Mouse (Mus musculus): Measurements from ENCODE around the gene Gm49361.

GRCm38 (mm10) chr14:57675481-57675880 lies 70.4 kb downstream of the Gm49361 start:
- TF ChIP-seq CEBPB (IDR thresholded peaks at IDR 0.05; ENCODE audit: low read depth) (no peak), CTCF (IDR thresholded peaks at IDR 0.05; ENCODE audit: control insufficient read depth, insufficient read depth, insufficient read length) (no peak), FOSL1 (IDR thresholded peaks at IDR 0.05; ENCODE audit: insufficient read depth, low read length, poor library complexity, severe bottlenecking) (no peak), USF1 (IDR thresholded peaks at IDR 0.05; ENCODE audit: low read depth) (no peak), MYOD1 (IDR thresholded peaks at IDR 0.05; ENCODE audit: control insufficient read depth, insufficient read length, low read depth) (no peak), MYOG (IDR thresholded peaks at IDR 0.05; ENCODE audit: control insufficient read depth, extremely low read depth, insufficient read length) (no peak)
